Mouse (Mus musculus) ES-Bruce4 (cell line): Measurements from ENCODE around the gene Knop1.

Experiments
- CTCF ChIP-seq: IDR thresholded peaks from one replicate; pipeline ENCODE4 v1.8.1; 2011; ENCODE audit warnings: low read depth, low read length
- EP300 ChIP-seq: IDR thresholded peaks from 2 replicates; pipeline ENCODE4 v1.6.1; 2011; ENCODE audit warnings: low read depth, low read length; ENCODE audit not compliant: insufficient read depth
- POLR2A ChIP-seq: IDR thresholded peaks from one replicate; pipeline ENCODE4 v1.8.1; 2011; ENCODE audit warnings: low read length; ENCODE audit not compliant: insufficient read depth

DNA sequence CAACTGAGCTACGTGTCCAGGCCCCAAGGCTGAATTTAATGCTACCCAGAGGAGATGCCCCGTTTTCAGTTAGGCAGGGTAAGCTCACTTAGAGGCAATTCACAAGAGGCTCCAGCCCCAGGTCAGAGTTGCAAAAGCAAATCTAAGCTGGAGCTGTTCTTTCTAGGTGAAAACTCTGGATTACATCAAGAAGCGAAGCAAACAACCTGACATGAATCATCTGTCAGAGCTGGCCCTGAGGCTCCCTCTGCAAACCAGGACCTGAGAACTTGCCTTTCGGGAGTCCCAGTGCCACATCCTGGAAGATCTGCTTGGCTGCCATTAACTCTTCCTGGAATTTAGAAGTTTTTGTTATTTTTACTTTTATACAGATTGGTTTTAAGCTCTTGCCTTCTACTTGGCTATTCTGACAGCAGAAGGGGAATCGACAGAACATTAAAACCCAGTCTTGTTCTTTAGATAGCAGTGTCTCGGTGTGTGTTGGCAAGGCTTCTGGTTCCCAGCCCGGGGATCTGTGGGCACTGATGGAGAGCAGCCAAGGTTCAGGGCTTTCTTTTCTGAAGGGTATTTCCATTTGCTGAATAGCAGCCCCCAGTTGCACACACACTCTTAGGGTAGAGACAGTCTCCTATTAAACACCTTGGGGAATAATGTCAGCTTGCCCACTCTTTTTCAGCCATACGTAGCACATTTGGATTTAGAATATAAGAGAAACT lies 14.9 kb downstream of the Knop1 start:
- TF ChIP-seq POLR2A = no peak
- TF ChIP-seq CTCF = no peak
- no peak for TF ChIP-seq EP300
